Mouse (Mus musculus) brown adipose tissue, adult 24 weeks (tissue): Measurements from ENCODE around the gene Grtp1. TPM values are rescaled to one million over a fixed set of nuclear protein-coding genes. Genes with fewer than 3 reads are reported as not detected.

ENCODE experiments used
- H3K27ac ChIP-seq: fragments of 200-500 bp; replicated peaks from 2 replicates; pipeline ENCODE4 v1.5.1; 2012; ENCODE audit warnings: low read depth, mild to moderate bottlenecking, low read length
- H3K4me1 ChIP-seq: fragments of 200-500 bp; 2 replicates; pipeline ENCODE4 v1.6.1; 2012; ENCODE audit warnings: low read length, mixed read lengths; ENCODE audit not compliant: control insufficient read depth, insufficient read depth, insufficient read length
- H3K4me3 ChIP-seq: fragments of 200-500 bp; 2 replicates; pipeline ENCODE4 v1.5.1; 2012; ENCODE audit warnings: low read depth, mild to moderate bottlenecking, low read length, moderate library complexity; ENCODE audit not compliant: insufficient read depth
- polyA plus RNA-seq: library from polyadenylated mRNA; stranded (reverse); fragments of >200 nt; gene quantifications from 2 replicates; pipeline ENCODE4 v1.2.4, GENCODE M21; 2012; ENCODE audit not compliant: missing spikeins, insufficient read depth, insufficient read length

Gene Grtp1
- polyA plus RNA-seq, 1 experiment: 33.7 TPM

- no peak overlapping the region for H3K27ac ChIP-seq
- H3K4me1 ChIP-seq: no peaks in the 10 kb centered on the region
- H3K4me3 ChIP-seq: no peak overlapping the region
Measured at GRCm38 (mm10) chr8:13190235-13190634, 10.2 kb downstream of the Grtp1 start.

- no peak overlapping the region for H3K27ac ChIP-seq
- H3K4me3 ChIP-seq: no peak overlapping the region
- no peaks in the 10 kb centered on the region for H3K4me1 ChIP-seq
Measured at GRCm38 (mm10) chr8:13188857-13189256, 11.6 kb downstream of the Grtp1 start.

GRCm38 (mm10) chr8:13188052-13188555 is 12.3 kb downstream of the Grtp1 start:
- Histone ChIP-seq H3K4me1 (no peaks in the 10 kb centered on the region), H3K27ac (no peak overlapping the region), H3K4me3 (no peak overlapping the region)

GRCm38 (mm10) chr8:13187638-13188037 is 12.8 kb downstream of the Grtp1 start:
- H3K4me1 ChIP-seq: no peaks in the 10 kb centered on the region
- H3K4me3 ChIP-seq: no peak overlapping the region
- no peak overlapping the region for H3K27ac ChIP-seq

GRCm38 (mm10) chr8:13187229-13187628 is 13.2 kb downstream of the Grtp1 start:
- Histone ChIP-seq H3K4me1 (no peaks in the 10 kb centered on the region; the same call in 1 of the 2 replicates), H3K27ac (no peak overlapping the region), H3K4me3 (no peak overlapping the region)

- Histone ChIP-seq H3K27ac (no peak overlapping the region), H3K4me3 (no peak overlapping the region), H3K4me1 (peaks cover under 1% of the 10 kb centered on the region)
Measured at GRCm38 (mm10) chr8:13186819-13187218, 13.6 kb downstream of the Grtp1 start.

- peak overlapping the region; percentile 59 for H3K27ac ChIP-seq
- no peak overlapping the region for H3K4me3 ChIP-seq
- H3K4me1 ChIP-seq: peaks cover 6% of the 10 kb centered on the region
Measured at GRCm38 (mm10) chr8:13181691-13181976, 18.8 kb downstream of the Grtp1 start.

GRCm38 (mm10) chr8:13180911-13181690 is 19.3 kb downstream of the Grtp1 start:
- Histone ChIP-seq H3K4me3 (no peak overlapping the region), H3K27ac (peak overlapping the region; percentile 84), H3K4me1 (peaks cover 6% of the 10 kb centered on the region)

- H3K4me3 ChIP-seq: no peak overlapping the region
- H3K4me1 ChIP-seq: peaks cover 6% of the 10 kb centered on the region
- peak overlapping the region; percentile 84 for H3K27ac ChIP-seq
Measured at GRCm38 (mm10) chr8:13180408-13180807, 20.0 kb downstream of the Grtp1 start.

GRCm38 (mm10) chr8:13179948-13180347 is 20.5 kb downstream of the Grtp1 start:
- H3K4me3 ChIP-seq: no peak overlapping the region
- H3K27ac ChIP-seq: peak overlapping the region; percentile 84
- H3K4me1 ChIP-seq: peaks cover 6% of the 10 kb centered on the region

GRCm38 (mm10) chr8:13179482-13179881 is 20.9 kb downstream of the Grtp1 start:
- H3K4me1 ChIP-seq: peaks cover 6% of the 10 kb centered on the region
- no peak overlapping the region for H3K4me3 ChIP-seq
- peak overlapping the region; percentile 76 for H3K27ac ChIP-seq

GRCm38 (mm10) chr8:13178137-13178536 is 22.3 kb downstream of the Grtp1 start:
- Histone ChIP-seq H3K27ac (0 out of 2 replicates have a peak overlapping the region, but pooled peaks have one; percentile 6), H3K4me1 (peaks cover 6% of the 10 kb centered on the region), H3K4me3 (no peak overlapping the region)

- H3K4me1 ChIP-seq: peaks cover 6% of the 10 kb centered on the region
- no peak overlapping the region for H3K4me3 ChIP-seq
- H3K27ac ChIP-seq: no peak overlapping the region
Measured at GRCm38 (mm10) chr8:13177173-13177852, 23.1 kb downstream of the Grtp1 start.

GRCm38 (mm10) chr8:13175650-13176049 is 24.8 kb downstream of the Grtp1 start:
- Histone ChIP-seq H3K27ac (no peak overlapping the region), H3K4me1 (no peaks in the 10 kb centered on the region; the same call in 1 of the 2 replicates), H3K4me3 (no peak overlapping the region)

- H3K4me3 ChIP-seq: no peak overlapping the region
- H3K4me1 ChIP-seq: no peaks in the 10 kb centered on the region; the same call in 1 of the 2 replicates
- no peak overlapping the region for H3K27ac ChIP-seq
Measured at GRCm38 (mm10) chr8:13174811-13175210, 25.6 kb downstream of the Grtp1 start.

GRCm38 (mm10) chr8:13174305-13174704 is 26.1 kb downstream of the Grtp1 start:
- H3K4me1 ChIP-seq: no peaks in the 10 kb centered on the region; the same call in 1 of the 2 replicates
- H3K4me3 ChIP-seq: no peak overlapping the region
- no peak overlapping the region for H3K27ac ChIP-seq
